Mouse (Mus musculus): ENCODE data around the gene Rab3c.

Rab3c gene

GRCm38 (mm10) chr13:110280563-110281144 is at the start of gene Rab3c:
Gene Rab3c (minus strand): TSS chr13:110280996.
- DNase-seq (ENCODE audit: low spot score) = no peak

- DNase-seq (ENCODE audit: low spot score) = no peak
Measured at GRCm38 (mm10) chr13:110318746-110319145, 38.0 kb upstream of the Rab3c start.

GRCm38 (mm10) chr13:110307188-110307587 is 26.4 kb upstream of the Rab3c start:
- DNase-seq (ENCODE audit: low spot score) = no peak

- no peak for DNase-seq (ENCODE audit: low spot score)
Measured at GRCm38 (mm10) chr13:110297112-110297511, 16.3 kb upstream of the Rab3c start.

- DNase-seq (ENCODE audit: low spot score) = no peak
Measured at GRCm38 (mm10) chr13:110288499-110288898, 7.7 kb upstream of the Rab3c start.

GRCm38 (mm10) chr13:110283781-110284180 is 3.0 kb upstream of the Rab3c start:
- no peak for DNase-seq (ENCODE audit: low spot score)

- peak; percentile 33 for DNase-seq (ENCODE audit: low spot score)
Measured at GRCm38 (mm10) chr13:110280028-110280562, 701 bp downstream of the Rab3c start.

- no peak for DNase-seq (ENCODE audit: low spot score)
Measured at GRCm38 (mm10) chr13:110278976-110279736, 1.6 kb downstream of the Rab3c start.

- no peak for DNase-seq (ENCODE audit: low spot score)
Measured at GRCm38 (mm10) chr13:110277709-110278108, 3.1 kb downstream of the Rab3c start.

GRCm38 (mm10) chr13:110275471-110275870 is 5.3 kb downstream of the Rab3c start:
- DNase-seq (ENCODE audit: low spot score) = no peak

- DNase-seq (ENCODE audit: low spot score) = no peak
Measured at GRCm38 (mm10) chr13:110260649-110261048, 20.1 kb downstream of the Rab3c start.

GRCm38 (mm10) chr13:110251453-110251852 is 29.3 kb downstream of the Rab3c start:
- no peak for DNase-seq (ENCODE audit: low spot score)

GRCm38 (mm10) chr13:110248481-110248880 is 32.3 kb downstream of the Rab3c start:
- DNase-seq (ENCODE audit: low spot score) = no peak

GRCm38 (mm10) chr13:110238970-110239369 is 41.8 kb downstream of the Rab3c start:
- no peak for DNase-seq (ENCODE audit: low spot score)

- DNase-seq (ENCODE audit: low spot score) = no peak
Measured at GRCm38 (mm10) chr13:110237209-110237935, 43.4 kb downstream of the Rab3c start.

GRCm38 (mm10) chr13:110233364-110233763 is 47.4 kb downstream of the Rab3c start:
- DNase-seq (ENCODE audit: low spot score) = no peak

- no peak for DNase-seq (ENCODE audit: low spot score)
Measured at GRCm38 (mm10) chr13:110231086-110231688, 49.6 kb downstream of the Rab3c start.

- DNase-seq (ENCODE audit: low spot score) = no peak
Measured at GRCm38 (mm10) chr13:110230046-110230445, 50.8 kb downstream of the Rab3c start.

GRCm38 (mm10) chr13:110219195-110219594 is 61.6 kb downstream of the Rab3c start:
- no peak for DNase-seq (ENCODE audit: low spot score)

- DNase-seq (ENCODE audit: low spot score) = no peak
Measured at GRCm38 (mm10) chr13:110218497-110218896, 62.3 kb downstream of the Rab3c start.

- no peak for DNase-seq (ENCODE audit: low spot score)
Measured at GRCm38 (mm10) chr13:110211526-110212075, 69.2 kb downstream of the Rab3c start.

- no peak for DNase-seq (ENCODE audit: low spot score)
Measured at GRCm38 (mm10) chr13:110198906-110199305, 81.9 kb downstream of the Rab3c start.
